Mouse (Mus musculus) Patski (cell line): Measurements from ENCODE around the gene Ckap2. TPM values are rescaled to one million over a fixed set of nuclear protein-coding genes. Genes with fewer than 3 reads are reported as not detected.

Source experiments
- ATAC-seq: fragments of 100-300 bp; one replicate; pipeline ENCODE4 v1.8.0; 2021
- CTCF ChIA-PET: fragments of 350-600 bp; sonication (Branson Sonifier 250); formaldehyde crosslinking; loops from one replicate; lab custom pipeline; 2022; ENCODE audit warnings: inconsistent platforms; lab: Charles Lee
- POLR2A ChIA-PET: fragments of 350-600 bp; sonication (Branson Sonifier 250); formaldehyde crosslinking; loops from one replicate; lab custom pipeline; 2022; ENCODE audit warnings: antibody characterized with exemption, inconsistent platforms; lab: Charles Lee
- DNase-seq: peaks from one replicate; pipeline ENCODE4 v3.0.0-alpha.2; 2011; ENCODE audit warnings: low read depth, low spot score
- H3K27me3 ChIP-seq: fragments of 371-371 bp; one replicate; pipeline ENCODE4 v1.5.1; 2021
- CTCF ChIP-seq: fragments of 100-300 bp; IDR thresholded peaks from one replicate; pipeline ENCODE4 v1.5.1; 2021
- in situ Hi-C: fragments of 300-500 bp; cut with MboI; formaldehyde crosslinking; loops from 3 replicates; pipeline ENCODE4 v1.11.1; 2018; ENCODE audit warnings: low pct_unique_long_range_greater_than_20kb, mixed read lengths
- polyA plus RNA-seq: library from polyadenylated mRNA; unstranded; gene quantifications from one replicate; pipeline ENCODE4 v1.2.3, GENCODE M21; 2021

Gene Ckap2
- polyA plus RNA-seq, 1 experiment from 2014 or later, result 30.9 TPM

DNA sequence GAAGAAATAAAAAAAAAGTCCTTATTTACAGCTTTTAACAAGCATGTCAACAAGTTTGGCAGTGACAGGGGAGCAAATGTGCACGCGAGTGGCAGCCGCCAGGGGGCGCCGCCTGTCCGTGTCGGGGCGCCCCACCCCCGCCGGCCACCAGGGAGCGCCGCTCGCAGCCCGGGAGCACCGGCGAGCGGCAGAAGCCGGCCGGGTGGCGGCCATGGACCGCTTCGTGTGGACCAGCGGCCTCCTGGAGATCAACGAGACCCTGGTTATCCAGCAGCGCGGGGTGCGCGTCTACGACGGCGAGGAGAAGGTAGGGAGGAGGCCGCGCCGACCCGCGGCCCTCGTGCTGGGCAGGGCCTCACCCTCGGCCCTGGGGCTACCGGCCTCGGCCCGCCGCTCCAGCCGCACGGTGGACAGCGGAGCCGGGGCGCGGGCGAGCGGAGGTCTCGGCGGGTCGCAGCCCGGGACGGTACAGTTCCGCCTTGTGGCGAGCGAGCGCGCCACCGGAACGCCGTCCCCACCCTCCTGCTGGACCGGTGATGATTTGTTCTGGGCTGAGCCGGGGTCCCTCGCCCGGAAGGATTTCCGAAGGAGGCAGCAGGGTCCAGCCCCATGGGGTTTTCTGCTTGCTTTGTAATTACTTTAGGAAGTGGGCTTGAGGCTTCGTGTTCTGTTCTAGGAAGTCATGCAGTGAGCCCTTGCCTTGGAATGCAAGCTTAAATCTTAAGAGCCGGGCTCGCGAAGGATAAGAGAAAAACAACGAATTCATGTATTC is 7.2 kb upstream of the Ckap2 start, which contains the start of gene Vps36:
Vps36 (plus strand) TSS at position 150 of the 772 bp plus-strand sequence.
- DNase-seq (peak; percentile 33), ATAC-seq (peak; percentile 98)
- TF ChIP-seq CTCF, result peak; percentile 100
- H3K27me3 ChIP-seq, result peaks cover 3% of the 10 kb centered on the region
- in situ Hi-C loops, result no loop called here
- POLR2A ChIA-PET, result interaction anchor here (0.6 to 0.8 kb wide), 2 partner anchors 12 to 14 kb away, joined by 3 to 5 read pairs; no protein-coding TSS in a partner anchor
- CTCF ChIA-PET, result interaction anchor here (0.6 to 2.3 kb wide), 17 partner anchors 10 to 195 kb away, joined by 3 to 18 read pairs (median 4); partner anchors contain the start of gene Nek5

DNA sequence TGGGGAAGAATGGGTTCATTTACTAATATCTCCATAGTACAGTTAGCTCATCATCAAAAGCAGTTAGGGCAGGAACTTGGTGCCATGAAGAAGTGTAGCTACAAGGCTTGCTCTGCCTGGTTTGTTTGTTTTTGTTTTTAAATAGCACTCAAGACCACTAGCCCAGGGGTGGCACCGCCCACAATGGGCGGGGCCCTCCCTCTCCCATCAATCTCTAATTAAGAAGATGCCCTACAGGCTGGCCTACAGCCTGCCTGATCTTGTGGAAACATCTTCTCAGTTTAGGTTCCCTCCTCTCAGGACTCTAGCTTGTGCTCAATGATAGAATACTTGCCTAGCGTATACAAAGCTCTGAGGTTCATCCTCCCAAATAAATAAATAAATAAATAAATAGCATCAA is 735 bp downstream of the Ckap2 start:
- CTCF ChIA-PET, result interaction anchor here (1.0 kb wide), 1 partner anchor 12 kb away, joined by 3 read pairs; no protein-coding TSS in a partner anchor
- TF ChIP-seq CTCF, result no peak
- H3K27me3 ChIP-seq, result no peaks in the 10 kb centered on the region
- DNase-seq (no peak), ATAC-seq (no peak)
- POLR2A ChIA-PET, result no interaction called here
- in situ Hi-C loops, result no loop called here

DNA sequence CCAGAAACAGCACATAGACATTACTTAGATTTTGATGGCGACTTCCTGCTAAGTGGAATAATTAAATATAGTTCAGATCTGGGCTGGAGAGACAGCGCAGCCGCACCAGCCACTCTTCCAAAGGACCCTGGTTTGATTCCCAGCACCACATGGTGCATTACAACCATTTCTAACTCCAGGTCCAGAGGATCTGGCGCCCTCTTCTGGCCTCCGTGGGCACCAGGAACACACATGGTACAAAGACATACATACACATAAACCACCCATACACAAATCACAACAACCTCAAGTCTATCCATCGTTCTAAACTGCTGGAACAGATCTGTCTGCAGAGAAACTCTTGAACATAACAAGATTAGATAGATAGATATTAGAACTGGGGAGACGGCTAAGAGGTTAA is 9.7 kb downstream of the Ckap2 start:
- ChIA-PET POLR2A (no interaction called here), CTCF (interaction anchor here (1.5 kb wide), 1 partner anchor 14 kb away, joined by 3 read pairs; no protein-coding TSS in a partner anchor)
- no peaks in the 10 kb centered on the region for H3K27me3 ChIP-seq
- ATAC-seq (no peak), DNase-seq (no peak)
- no peak for TF ChIP-seq CTCF
- in situ Hi-C loops, result no loop called here

DNA sequence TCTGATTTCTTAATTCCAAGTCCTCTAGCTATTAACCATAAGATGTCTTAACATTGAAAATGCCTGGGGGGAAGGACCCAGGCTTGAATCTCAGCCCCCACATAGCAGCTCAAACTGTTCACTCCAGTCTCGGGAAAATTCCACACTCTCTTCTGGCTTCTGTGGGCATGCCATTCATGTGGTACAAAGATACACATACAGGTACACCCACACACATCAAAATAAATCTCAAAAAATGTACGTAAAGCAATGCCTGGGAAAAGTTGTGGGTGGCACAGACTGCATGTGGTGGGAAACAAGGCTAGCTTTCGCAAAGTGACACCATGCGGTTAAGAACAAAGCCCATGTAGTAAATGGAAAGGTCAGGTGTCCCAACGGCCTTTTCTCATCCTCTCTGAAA is 16.5 kb downstream of the Ckap2 start:
- no peak for TF ChIP-seq CTCF
- H3K27me3 ChIP-seq, result no peaks in the 10 kb centered on the region
- DNase-seq, result no peak
- no peak for ATAC-seq
- in situ Hi-C loops, result loop anchor here (10.0 kb wide), 1 partner anchor 174 kb away; no protein-coding TSS in a partner anchor
- ChIA-PET CTCF (interaction anchor here (1.8 kb wide), 1 partner anchor 24 kb away, joined by 4 read pairs; no protein-coding TSS in a partner anchor), POLR2A (no interaction called here)

DNA sequence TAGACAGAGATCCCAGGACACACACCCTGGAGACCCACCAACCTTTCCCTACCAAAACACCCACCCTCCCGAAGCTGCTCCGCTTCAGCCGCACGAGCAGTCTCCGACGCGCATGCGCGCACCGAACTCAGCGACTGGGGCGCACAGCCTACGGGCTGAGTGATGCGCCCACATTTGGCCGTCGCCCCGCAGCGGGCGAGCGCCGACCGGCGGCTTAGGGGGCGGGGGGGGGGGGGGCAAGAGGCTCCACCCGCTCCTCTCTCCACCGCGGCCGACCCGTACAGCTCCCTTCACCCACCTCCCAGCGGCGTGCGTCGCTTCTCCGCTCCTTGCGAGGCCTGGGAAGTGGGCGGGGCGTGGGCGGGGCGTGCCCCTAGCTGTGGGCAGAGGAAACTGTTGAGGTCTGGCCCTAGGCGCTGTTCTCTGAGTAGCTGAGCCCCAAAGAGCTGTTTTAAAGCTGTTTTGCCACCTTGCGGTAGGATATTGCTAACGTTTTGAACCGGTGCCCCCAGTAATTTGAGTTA is 19.5 kb downstream of the Ckap2 start, which contains the start of gene Nek3:
Nek3 (minus strand) TSS at position 356 of the 524 bp plus-strand sequence.
- no peaks in the 10 kb centered on the region for H3K27me3 ChIP-seq
- ChIA-PET POLR2A (interaction anchor here (0.7 kb wide), 1 partner anchor 9 kb away, joined by 3 read pairs; no protein-coding TSS in a partner anchor), CTCF (interaction anchor here (0.6 to 2.7 kb wide), 10 partner anchors 16 to 174 kb away, joined by 3 to 11 read pairs (median 3); partner anchors contain the start of gene Alg11)
- ATAC-seq (peak; percentile 98), DNase-seq (peak; percentile 61)
- in situ Hi-C loops, result loop anchor here (10.0 kb wide), 1 partner anchor 171 kb away; no protein-coding TSS in a partner anchor
- peak; percentile 78 for TF ChIP-seq CTCF

- in situ Hi-C loops, result loop anchor here (10.0 kb wide), 1 partner anchor 171 kb away; no protein-coding TSS in a partner anchor
- CTCF ChIA-PET, result interaction anchor here (0.6 to 2.7 kb wide), 10 partner anchors 17 to 173 kb away, joined by 3 to 11 read pairs (median 3); partner anchors contain the start of gene Alg11
- H3K27me3 ChIP-seq, result no peaks in the 10 kb centered on the region
- ATAC-seq (no peak), DNase-seq (no peak)
- no peak for TF ChIP-seq CTCF
- POLR2A ChIA-PET, result interaction anchor here (0.7 kb wide), 1 partner anchor 8 kb away, joined by 3 read pairs; no protein-coding TSS in a partner anchor
These were observed 20.2 kb downstream of the Ckap2 start for GRCm38 (mm10) chr8:22165251-22166079.

DNA sequence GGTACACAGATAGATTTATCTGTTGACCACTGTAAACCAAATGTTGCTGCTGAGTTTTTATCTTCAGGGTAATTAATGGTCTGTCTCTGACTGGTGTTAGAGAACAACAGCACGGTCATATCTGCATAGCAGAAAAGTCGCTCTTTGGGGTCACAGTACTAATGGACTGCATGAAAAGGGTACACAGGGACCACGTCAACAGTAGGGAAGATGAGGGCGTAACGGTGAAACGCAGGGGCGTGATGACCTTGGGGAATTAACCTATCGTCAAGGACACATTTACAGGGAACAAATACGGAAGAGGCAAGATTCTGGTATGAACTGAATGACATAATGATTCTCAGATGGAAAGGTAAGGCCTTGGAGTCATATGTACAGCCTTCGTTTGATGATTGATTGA is 21.2 kb downstream of the Ckap2 start:
- DNase-seq, result no peak
- POLR2A ChIA-PET, result no interaction called here
- CTCF ChIA-PET, result no interaction called here
- no peak for TF ChIP-seq CTCF
- no peaks in the 10 kb centered on the region for H3K27me3 ChIP-seq
- no peak for ATAC-seq
- in situ Hi-C loops, result loop anchor here (10.0 kb wide), 1 partner anchor 170 kb away; no protein-coding TSS in a partner anchor

DNA sequence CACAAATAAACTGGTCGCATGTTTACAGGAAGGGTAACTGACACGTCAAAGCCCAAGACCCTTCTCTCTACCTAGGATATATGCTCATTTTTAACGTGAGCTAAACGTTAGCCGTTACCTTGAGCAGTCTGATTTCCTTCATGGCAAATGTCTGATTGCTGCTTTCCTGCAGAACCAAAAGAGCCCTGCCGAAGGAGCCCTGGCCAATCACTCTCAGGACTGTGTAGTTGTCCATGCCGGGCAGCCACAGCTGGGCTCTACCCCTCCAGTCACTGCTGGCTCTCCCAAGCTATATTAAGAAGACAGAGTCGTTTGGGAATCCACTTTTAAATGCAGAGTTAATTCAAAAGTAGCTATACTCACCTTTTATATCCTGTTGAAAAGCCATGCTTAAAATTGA is 23.4 kb downstream of the Ckap2 start:
- no peak for TF ChIP-seq CTCF
- POLR2A ChIA-PET, result no interaction called here
- no peaks in the 10 kb centered on the region for H3K27me3 ChIP-seq
- in situ Hi-C loops, result loop anchor here (10.0 kb wide), 1 partner anchor 167 kb away; no protein-coding TSS in a partner anchor
- ATAC-seq (no peak), DNase-seq (no peak)
- CTCF ChIA-PET, result interaction anchor here (1.2 kb wide), 1 partner anchor 16 kb away, joined by 4 read pairs; no protein-coding TSS in a partner anchor

DNA sequence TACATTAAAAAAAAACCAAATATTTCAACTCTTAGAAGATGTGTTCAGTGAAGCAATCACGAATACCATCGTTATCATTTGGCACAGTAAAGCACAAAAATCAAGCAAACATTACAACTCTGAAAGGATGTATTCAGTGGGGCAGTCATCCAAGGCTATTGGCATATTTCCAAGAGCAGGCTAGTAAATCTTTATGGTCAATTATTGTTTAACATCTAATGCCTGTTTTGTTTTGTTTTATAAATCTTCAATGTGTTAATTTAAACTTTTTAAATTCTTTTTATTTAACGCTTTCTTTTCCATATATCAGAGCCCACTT is 35.3 kb downstream of the Ckap2 start:
- no peaks in the 10 kb centered on the region for H3K27me3 ChIP-seq
- TF ChIP-seq CTCF, result no peak
- no peak for ATAC-seq
- POLR2A ChIA-PET, result no interaction called here
- CTCF ChIA-PET, result no interaction called here
- in situ Hi-C loops, result no loop called here
- DNase-seq, result no peak
